Mouse (Mus musculus) hindbrain, embryonic 16.5 days (tissue): ENCODE measurements around the gene Gnb3. TPM values are rescaled to one million over a fixed set of nuclear protein-coding genes. Genes with fewer than 3 reads are reported as not detected.
"Not testable (repeated sequence)": the region's sequence is repeated elsewhere in the genome, so short reads cannot be mapped to it uniquely, and the experiment has no call there.

Experiments
- ATAC-seq: fragments of 200-750 bp; cut with Nextera tagmentation; 2 replicates; pipeline ENCODE4 v1.8.0; 2017; ENCODE audit warnings: moderate TSS enrichment, moderate library complexity
- H3K27ac ChIP-seq: fragments of 300-500 bp; sonication (generic); 2 replicates; pipeline ENCODE4 v1.5.1; 2014; ENCODE audit warnings: low read depth, mild to moderate bottlenecking, control low read depth, low read length, moderate library complexity
- H3K27me3 ChIP-seq: fragments of 300-500 bp; sonication (generic); replicated peaks from 2 replicates; pipeline ENCODE4 v1.6.1; 2014; ENCODE audit warnings: low read length; ENCODE audit not compliant: control insufficient read depth, insufficient read depth
- H3K36me3 ChIP-seq: fragments of 300-500 bp; sonication (generic); 2 replicates; pipeline ENCODE4 v1.6.1; 2014; ENCODE audit warnings: mild to moderate bottlenecking, low read length, moderate library complexity, mixed read lengths; ENCODE audit not compliant: control insufficient read depth, insufficient read depth
- H3K4me1 ChIP-seq: fragments of 300-500 bp; sonication (generic); 2 replicates; pipeline ENCODE4 v1.6.1; 2014; ENCODE audit warnings: low read depth, low read length; ENCODE audit not compliant: control insufficient read depth, insufficient read depth
- H3K4me2 ChIP-seq: fragments of 300-500 bp; sonication (generic); 2 replicates; pipeline ENCODE4 v1.6.1; 2014; ENCODE audit warnings: mild to moderate bottlenecking, low read length, control low read depth, moderate library complexity
- H3K4me3 ChIP-seq: fragments of 300-500 bp; sonication (generic); 2 replicates; pipeline ENCODE4 v1.5.1; 2014; ENCODE audit warnings: mild to moderate bottlenecking, low read length, control low read depth, moderate library complexity
- H3K9ac ChIP-seq: fragments of 300-500 bp; sonication (generic); 2 replicates; pipeline ENCODE4 v1.6.1; 2014; ENCODE audit warnings: low read depth, mild to moderate bottlenecking, control low read depth, low read length, moderate library complexity
- H3K9me3 ChIP-seq: fragments of 300-500 bp; sonication (generic); 2 replicates; pipeline ENCODE4 v1.6.1; 2014; ENCODE audit warnings: mild to moderate bottlenecking, low read length, moderate library complexity; ENCODE audit not compliant: control insufficient read depth
- whole genome bisulfite sequencing: fragments of 180-500 bp; shearing (Covaris S2); extraction: QIAGEN DNeasy Blood & Tissue Kit; methylation state at CpG from one replicate; pipeline ENCODE4 v1.1.7; 2014; 5-methylcytosine and 5-hydroxymethylcytosine counted together
- polyA plus RNA-seq: library from polyadenylated mRNA; unstranded; fragments of >200 nt; fragmentation: Nextera tagmentation; extraction: Ambion mirVana; gene quantifications from 2 replicates; pipeline ENCODE4 v1.2.1, GENCODE M21; 2015

Gnb3 gene
- polyA plus RNA-seq, 1 experiment from 2014 or later: 1.1 TPM

DNA sequence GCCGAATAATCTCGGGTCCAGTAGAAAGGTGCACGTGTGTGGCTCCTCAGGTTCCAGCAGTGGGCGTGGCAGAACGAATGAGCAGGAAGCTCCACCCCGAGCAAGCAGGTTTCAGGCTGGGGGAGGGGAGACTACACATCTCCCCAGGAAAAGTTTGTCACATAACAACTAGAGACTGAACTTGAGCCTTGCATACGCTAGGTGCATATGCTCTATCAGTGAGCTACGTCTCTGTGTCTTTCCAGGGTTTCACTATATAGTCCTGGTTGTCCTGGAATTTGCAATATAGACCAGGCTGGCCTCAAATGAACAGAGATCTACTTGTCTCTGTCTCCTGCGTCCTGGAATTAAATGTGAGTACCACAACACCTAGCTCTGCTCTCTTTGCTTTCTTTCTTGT is 37.7 kb downstream of the Gnb3 start:
- H3K4me1 ChIP-seq: not testable (repeated sequence)

DNA sequence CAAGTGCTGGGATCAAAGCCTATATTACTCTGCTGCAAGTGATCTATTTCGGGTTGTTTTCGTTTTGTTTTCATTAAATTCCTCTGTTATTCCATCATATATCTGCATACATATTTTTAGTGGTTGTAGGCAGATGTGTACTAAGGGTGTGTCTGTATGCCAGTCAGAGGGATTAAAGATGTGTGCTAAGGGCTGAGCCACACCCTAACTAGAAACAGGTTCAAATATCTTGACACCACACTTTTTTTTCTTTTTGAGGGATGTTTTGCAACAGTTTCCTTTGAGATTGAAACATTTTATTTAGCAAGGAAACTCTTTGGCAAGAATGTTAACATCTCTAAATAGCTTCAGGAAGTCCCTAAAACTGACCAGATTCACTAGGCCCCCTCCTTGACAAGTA is 43.9 kb downstream of the Gnb3 start:
- Histone ChIP-seq H3K36me3 (no peaks in the 10 kb centered on the region), H3K4me1 (no peaks in the 10 kb centered on the region), H3K4me3 (no peak overlapping the region), H3K9me3 (no peaks in the 10 kb centered on the region), H3K4me2 (no peak overlapping the region), H3K27me3 (no peaks in the 10 kb centered on the region), H3K27ac (no peak overlapping the region), H3K9ac (no peak overlapping the region)
- ATAC-seq: no peak
- WGBS: 85% methylated on average over 2 of the region's 2 CpGs

More for the DNA sequence above, 37.7 kb downstream of the Gnb3 start:
- H3K4me2 ChIP-seq, H3K27me3 ChIP-seq, H3K4me3 ChIP-seq, ATAC-seq, H3K36me3 ChIP-seq, H3K9me3 ChIP-seq, H3K9ac ChIP-seq, H3K27ac ChIP-seq: not testable (repeated sequence)
- 31% methylated on average over 3 of the region's 9 CpGs for WGBS

DNA sequence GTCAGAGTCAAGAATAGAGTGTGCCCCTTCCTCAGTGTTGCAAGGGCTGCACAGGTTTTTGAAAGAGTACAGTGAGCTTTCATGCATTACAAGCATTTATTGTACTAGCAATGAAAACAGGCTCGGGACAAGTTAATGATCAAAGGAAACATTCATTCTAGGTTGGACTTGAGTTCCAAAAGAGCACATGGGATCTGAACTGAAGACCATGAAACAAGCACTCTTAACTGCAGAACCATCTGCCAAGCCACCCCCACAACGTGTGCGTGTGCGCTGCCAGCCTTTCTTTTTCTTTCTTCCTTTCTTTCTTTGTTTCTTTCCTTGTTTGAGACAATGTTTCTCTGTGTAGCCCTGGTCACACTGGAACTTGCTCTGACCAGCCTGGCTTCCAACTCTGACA is 44.3 kb downstream of the Gnb3 start:
- no peak overlapping the region for H3K4me3 ChIP-seq
- H3K4me1 ChIP-seq: no peaks in the 10 kb centered on the region
- no peak overlapping the region for H3K27ac ChIP-seq
- no peaks in the 10 kb centered on the region for H3K36me3 ChIP-seq
- no peak overlapping the region for H3K9ac ChIP-seq
- H3K9me3 ChIP-seq: no peaks in the 10 kb centered on the region
- no peak overlapping the region for H3K4me2 ChIP-seq
- WGBS: 70% methylated on average over 4 of the region's 4 CpGs
- H3K27me3 ChIP-seq: no peaks in the 10 kb centered on the region
- ATAC-seq: no peak

DNA sequence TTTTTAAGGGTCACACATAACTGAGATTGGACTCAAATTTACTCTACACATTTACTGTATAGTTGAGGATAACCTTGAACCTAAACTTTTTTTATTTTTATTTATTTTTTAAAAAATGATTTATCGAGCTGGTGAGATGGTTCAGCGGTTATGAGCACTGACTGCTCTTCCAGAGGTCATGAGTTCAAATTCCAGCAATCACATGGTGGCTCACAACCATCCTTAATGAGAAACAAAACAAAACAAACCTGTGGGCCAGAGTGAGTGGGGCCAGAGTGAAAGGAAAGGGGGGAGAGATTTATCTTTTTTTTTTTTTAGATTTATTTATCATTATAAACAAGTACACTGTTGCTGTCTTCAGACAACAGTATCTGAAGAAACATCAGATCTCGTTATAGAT is 48.2 kb downstream of the Gnb3 start:
- no peaks in the 10 kb centered on the region for H3K27me3 ChIP-seq
- H3K4me1 ChIP-seq: no peaks in the 10 kb centered on the region; the same call in 1 of the 2 replicates
- no peak overlapping the region for H3K4me3 ChIP-seq
- H3K4me2 ChIP-seq: no peak overlapping the region
- no peak overlapping the region for H3K27ac ChIP-seq
- H3K36me3 ChIP-seq: no peaks in the 10 kb centered on the region
- no peaks in the 10 kb centered on the region for H3K9me3 ChIP-seq
- no peak overlapping the region for H3K9ac ChIP-seq
- no peak for ATAC-seq
- WGBS: 88% methylated on average over 3 of the region's 3 CpGs

DNA sequence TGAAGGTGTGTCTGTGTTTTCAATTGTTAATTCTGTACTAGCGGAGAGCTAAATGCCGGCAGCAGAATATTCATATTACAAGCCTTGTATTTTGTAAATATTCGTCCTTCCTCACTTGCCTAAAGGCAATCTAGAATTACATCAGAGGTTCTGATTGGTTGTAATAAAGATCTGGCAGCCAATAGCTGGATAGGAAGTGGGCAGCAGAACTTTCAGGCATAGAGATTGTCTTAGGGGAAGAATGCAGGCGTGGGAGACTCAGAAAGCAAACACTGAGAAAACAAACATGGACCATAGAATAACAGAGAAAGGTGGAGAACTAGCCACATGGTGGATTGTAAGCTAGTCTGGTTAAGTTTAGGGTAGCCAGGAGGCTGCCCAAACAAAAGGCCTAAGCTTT is 50.0 kb downstream of the Gnb3 start:
- Histone ChIP-seq H3K27ac (no peak overlapping the region), H3K9ac (no peak overlapping the region)
- WGBS: 72% methylated on average over 4 of the region's 4 CpGs

DNA sequence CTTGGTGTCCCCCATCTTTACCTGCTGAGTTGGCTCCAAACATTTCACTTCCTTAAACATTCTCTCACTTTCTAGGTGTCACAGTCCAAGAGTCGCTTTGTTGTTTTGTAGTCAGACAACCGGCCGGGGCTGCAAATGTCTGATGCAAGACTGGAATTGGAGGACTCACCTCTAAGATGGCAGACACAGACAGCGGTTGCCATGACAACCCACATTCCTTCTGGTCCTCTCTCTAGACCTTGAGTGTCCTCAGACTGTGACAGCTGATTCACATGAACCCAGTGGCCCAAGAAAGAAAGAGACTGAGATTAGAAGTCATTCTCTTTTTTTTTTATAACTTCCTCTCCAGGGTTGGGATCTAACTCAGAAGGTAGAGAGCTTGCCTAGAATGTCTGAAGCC is 50.6 kb downstream of the Gnb3 start:
- H3K4me3 ChIP-seq: no peak overlapping the region
- no peak overlapping the region for H3K9ac ChIP-seq
- no peaks in the 10 kb centered on the region; the same call in 1 of the 2 replicates for H3K4me1 ChIP-seq
- no peak overlapping the region for H3K27ac ChIP-seq
- no peaks in the 10 kb centered on the region for H3K9me3 ChIP-seq
- H3K27me3 ChIP-seq: no peaks in the 10 kb centered on the region
- no peaks in the 10 kb centered on the region for H3K36me3 ChIP-seq
- 81% methylated on average over 4 of the region's 4 CpGs for WGBS
- no peak for ATAC-seq
- H3K4me2 ChIP-seq: no peak overlapping the region

More for the DNA sequence above, 50.0 kb downstream of the Gnb3 start:
- no peak overlapping the region for H3K4me3 ChIP-seq
- H3K4me2 ChIP-seq: no peak overlapping the region
- H3K9me3 ChIP-seq: no peaks in the 10 kb centered on the region
- no peaks in the 10 kb centered on the region for H3K27me3 ChIP-seq
- H3K36me3 ChIP-seq: no peaks in the 10 kb centered on the region
- ATAC-seq: no peak
- no peaks in the 10 kb centered on the region; the same call in 1 of the 2 replicates for H3K4me1 ChIP-seq

DNA sequence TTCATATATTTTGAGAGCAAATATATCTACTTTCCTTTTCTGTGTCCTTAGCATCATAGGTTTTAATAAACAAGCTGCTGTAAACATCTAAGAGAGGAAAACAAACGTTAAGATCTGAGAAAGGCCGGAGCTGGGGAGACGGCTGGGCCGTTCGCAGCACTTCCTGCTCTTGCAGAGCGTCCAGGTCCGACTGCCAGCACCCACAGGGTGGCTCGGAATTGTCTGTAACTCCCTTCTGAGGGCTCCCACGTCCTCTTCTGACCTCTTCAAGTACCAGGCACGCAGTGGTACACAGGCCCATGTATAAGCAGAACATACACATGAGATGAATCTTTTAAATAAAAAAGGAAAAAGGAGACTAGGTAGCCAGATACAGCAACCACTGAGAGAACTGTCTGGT is 52.4 kb downstream of the Gnb3 start:
- Histone ChIP-seq H3K9ac (no peak overlapping the region), H3K36me3 (no peaks in the 10 kb centered on the region), H3K27me3 (no peaks in the 10 kb centered on the region), H3K4me1 (no peaks in the 10 kb centered on the region; the same call in 1 of the 2 replicates), H3K9me3 (no peaks in the 10 kb centered on the region), H3K4me3 (no peak overlapping the region), H3K4me2 (no peak overlapping the region), H3K27ac (no peak overlapping the region)
- ATAC-seq: no peak
- WGBS: 79% methylated on average over 10 of the region's 10 CpGs

DNA sequence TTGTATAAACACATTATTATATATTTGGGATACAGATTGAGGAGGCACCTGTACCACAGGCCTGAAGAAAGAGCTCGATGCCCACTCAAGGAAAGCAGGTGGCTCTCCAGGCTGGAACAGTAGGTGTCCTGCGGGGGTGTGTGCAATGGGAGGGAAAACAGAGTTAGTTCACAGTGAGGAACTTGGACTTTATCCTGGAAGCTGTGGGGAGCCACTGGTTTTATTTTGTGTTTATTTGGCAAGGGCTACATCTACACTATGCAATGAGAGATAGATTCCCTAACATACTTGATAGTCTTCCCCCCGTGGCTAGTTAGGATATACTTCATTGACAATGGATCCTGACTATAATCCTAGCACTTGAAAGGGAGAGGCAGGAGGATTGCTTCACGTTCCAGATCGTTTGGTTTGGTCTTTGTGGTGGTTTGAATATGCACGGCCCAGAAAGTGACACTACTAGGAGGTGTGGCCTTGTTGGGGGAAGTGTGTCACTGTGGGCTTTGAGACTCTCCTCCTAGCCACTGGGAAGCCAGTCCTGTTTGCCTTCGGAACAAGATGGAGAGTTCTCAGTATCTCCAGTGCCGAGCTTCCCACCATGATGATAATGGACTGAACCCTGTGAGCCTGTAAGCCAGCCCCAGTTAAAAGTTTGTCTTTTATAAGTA is 53.2 kb downstream of the Gnb3 start:
- H3K27ac ChIP-seq: no peak overlapping the region
- 46% methylated on average over 8 of the region's 8 CpGs for WGBS
- no peaks in the 10 kb centered on the region for H3K9me3 ChIP-seq
- no peak overlapping the region for H3K4me3 ChIP-seq
- no peak overlapping the region for H3K9ac ChIP-seq
- H3K4me1 ChIP-seq: no peaks in the 10 kb centered on the region; the same call in 1 of the 2 replicates
- H3K27me3 ChIP-seq: no peaks in the 10 kb centered on the region
- no peak overlapping the region for H3K4me2 ChIP-seq
- H3K36me3 ChIP-seq: no peaks in the 10 kb centered on the region
- no peak for ATAC-seq
